Mouse (Mus musculus): ENCODE results near the gene Kif18a. TPM values are rescaled to one million over a fixed set of nuclear protein-coding genes. Genes with fewer than 3 reads are reported as not detected.

The Kif18a gene
- polyA plus RNA-seq, 1 experiment from 2014 or later: 20.7 TPM

DNA sequence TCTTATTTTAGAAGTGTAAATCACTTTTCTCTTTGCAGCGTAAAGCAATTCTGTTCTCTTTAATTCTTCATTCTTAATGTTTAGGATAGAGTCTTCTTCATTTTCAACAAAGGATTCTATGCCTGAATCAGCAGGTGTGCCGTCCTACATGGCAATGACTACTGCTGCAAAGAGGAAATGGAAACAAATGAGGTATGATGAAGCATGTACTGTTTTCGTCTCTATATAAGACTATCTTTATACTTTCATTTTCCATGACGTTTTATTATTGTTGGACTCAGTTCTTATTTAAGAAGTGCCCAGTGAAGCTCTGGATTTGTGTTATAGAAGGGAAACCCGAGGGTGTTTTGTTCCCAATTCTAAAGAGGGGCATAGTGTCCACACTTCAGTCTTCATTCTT is 53.7 kb downstream of the Kif18a start:
- Histone ChIP-seq H3K4me1 (replicated peaks; ENCODE audit: control insufficient read depth, insufficient read depth, low read length) (no peaks in the 10 kb centered on the region), H3K4me3 (ENCODE audit: low read depth, low read length) (no peak overlapping the region), H3K9ac (ENCODE audit: low read length) (no peak overlapping the region), H3K27ac (ENCODE audit: low read depth) (no peak overlapping the region), H3K27me3 (replicated peaks; ENCODE audit: control insufficient read depth, insufficient read depth, low read length) (no peaks in the 10 kb centered on the region), H3K9me3 (ENCODE audit: control insufficient read depth, low read length) (no peaks in the 10 kb centered on the region), H3K36me3 (ENCODE audit: control insufficient read depth, insufficient read depth, low read length) (peaks cover 16% of the 10 kb centered on the region), H3K4me2 (ENCODE audit: low read length) (no peak overlapping the region)
- no peak for ATAC-seq (replicated peaks; ENCODE audit: low FRiP score, low TSS enrichment, low read depth)
- no peak for DNase-seq (ENCODE audit: low spot score)
- 92% methylated on average over 5 of the region's 5 CpGs for WGBS

DNA sequence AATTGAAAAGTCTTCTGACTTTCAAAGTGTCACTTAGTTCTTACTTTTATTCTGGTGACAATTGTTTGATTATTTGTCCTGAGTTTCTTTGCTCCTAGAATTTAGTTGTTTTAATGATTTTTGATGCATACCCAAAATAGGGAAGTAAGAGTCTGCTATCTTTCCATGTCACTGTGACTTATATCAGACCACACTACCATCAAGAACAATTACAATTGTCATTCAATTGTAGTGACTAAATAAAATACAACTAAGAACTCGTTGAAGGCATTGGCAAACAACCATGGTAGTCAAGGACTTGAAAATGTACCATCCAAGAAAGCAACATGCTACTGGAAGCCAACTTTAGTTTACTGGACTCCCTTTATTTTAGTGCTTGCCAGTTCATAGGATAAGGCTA is 55.2 kb downstream of the Kif18a start:
- WGBS: 91% methylated on average over 1 of the region's 1 CpGs
- Histone ChIP-seq H3K4me1 (replicated peaks; ENCODE audit: control insufficient read depth, insufficient read depth, low read length) (no peaks in the 10 kb centered on the region), H3K4me3 (ENCODE audit: low read depth, low read length) (no peak overlapping the region), H3K36me3 (ENCODE audit: control insufficient read depth, insufficient read depth, low read length) (peaks cover 16% of the 10 kb centered on the region), H3K4me2 (ENCODE audit: low read length) (no peak overlapping the region), H3K9ac (ENCODE audit: low read length) (no peak overlapping the region), H3K27ac (ENCODE audit: low read depth) (no peak overlapping the region), H3K27me3 (replicated peaks; ENCODE audit: control insufficient read depth, insufficient read depth, low read length) (no peaks in the 10 kb centered on the region), H3K9me3 (ENCODE audit: control insufficient read depth, low read length) (no peaks in the 10 kb centered on the region)
- ATAC-seq (replicated peaks; ENCODE audit: low FRiP score, low TSS enrichment, low read depth) (no peak), DNase-seq (ENCODE audit: low spot score) (no peak)

DNA sequence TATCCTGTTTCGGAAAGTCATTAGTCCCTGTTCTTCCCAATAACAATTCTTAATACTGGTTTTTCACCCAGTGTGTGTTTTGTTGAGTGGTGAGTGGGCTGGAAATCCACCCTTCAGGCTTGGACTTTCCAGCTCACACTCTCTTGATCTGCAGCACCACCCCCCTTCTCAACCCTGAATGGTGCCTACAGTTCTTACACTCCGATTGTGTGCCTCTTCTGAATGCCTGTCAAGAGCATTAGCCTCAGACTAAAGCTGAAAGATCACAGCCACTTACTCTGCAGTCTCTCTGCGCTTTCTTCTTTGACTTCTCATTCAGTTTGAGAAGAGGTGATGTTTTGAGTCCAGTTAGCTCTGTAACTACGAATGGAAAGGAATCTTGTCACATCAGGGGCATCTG is 64.8 kb downstream of the Kif18a start:
- ATAC-seq (replicated peaks; ENCODE audit: low FRiP score, low TSS enrichment, low read depth) (no peak), DNase-seq (ENCODE audit: low spot score) (no peak)
- Histone ChIP-seq H3K36me3 (ENCODE audit: control insufficient read depth, insufficient read depth, low read length) (no peaks in the 10 kb centered on the region; the same call in 1 of the 2 replicates), H3K9me3 (ENCODE audit: control insufficient read depth, low read length) (no peaks in the 10 kb centered on the region), H3K4me3 (ENCODE audit: low read depth, low read length) (no peak overlapping the region), H3K27ac (ENCODE audit: low read depth) (no peak overlapping the region), H3K4me1 (replicated peaks; ENCODE audit: control insufficient read depth, insufficient read depth, low read length) (no peaks in the 10 kb centered on the region), H3K27me3 (replicated peaks; ENCODE audit: control insufficient read depth, insufficient read depth, low read length) (no peaks in the 10 kb centered on the region), H3K9ac (ENCODE audit: low read length) (no peak overlapping the region), H3K4me2 (ENCODE audit: low read length) (no peak overlapping the region)
- 88% methylated on average over 4 of the region's 4 CpGs for whole genome bisulfite sequencing

DNA sequence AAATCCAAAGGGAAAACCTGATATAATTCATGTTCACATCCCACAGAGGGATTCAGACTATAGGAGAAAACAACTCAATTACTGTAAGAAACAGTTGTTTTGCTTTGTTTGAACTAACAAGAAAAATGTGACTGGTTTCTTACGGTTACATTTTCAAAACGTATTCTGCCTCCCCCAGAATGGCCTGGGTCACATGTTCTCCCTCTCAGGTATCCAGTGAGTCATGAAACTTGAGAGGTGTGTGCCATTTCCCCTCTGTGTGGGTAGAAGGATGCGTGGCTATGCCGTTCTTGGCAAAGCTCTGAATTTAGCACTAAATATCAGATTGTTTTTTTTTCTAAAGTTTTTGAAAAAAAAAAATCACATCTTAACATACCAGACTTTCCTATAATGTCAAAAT is 68.2 kb downstream of the Kif18a start:
- WGBS: 67% methylated on average over 4 of the region's 4 CpGs

DNA sequence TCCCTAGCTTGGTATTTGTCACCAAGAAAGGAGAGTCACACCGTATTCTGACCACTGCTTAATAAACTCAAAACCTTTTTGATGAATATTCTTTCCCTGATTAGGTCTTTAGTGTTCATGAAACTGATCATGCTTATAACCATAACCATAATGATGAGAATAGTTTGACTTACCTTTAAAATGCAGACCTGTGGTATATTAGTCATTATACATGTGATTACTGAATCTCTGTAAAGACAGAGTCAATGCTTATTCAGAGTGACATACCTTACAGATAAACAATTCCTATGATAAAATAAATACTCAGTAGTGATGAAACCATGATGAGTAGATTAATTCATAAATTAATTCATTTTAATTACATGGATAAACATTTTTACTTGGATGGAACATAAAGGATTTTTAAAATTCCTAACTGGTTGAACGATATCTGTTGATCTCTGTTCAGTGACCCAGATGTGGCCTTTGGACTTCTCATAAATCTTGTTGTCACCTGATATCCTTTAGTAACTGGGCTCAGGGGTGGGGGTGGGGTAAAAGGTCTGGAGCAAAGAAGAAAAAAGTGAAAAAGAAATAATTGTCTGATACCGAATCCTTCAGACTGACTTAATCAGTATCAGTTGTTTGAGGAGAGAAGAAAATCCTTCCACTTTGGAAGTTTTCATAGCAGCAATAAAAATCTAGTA is 78.1 kb downstream of the Kif18a start:
- Histone ChIP-seq H3K9me3 (ENCODE audit: control insufficient read depth, low read length) (no peaks in the 10 kb centered on the region), H3K9ac (ENCODE audit: low read length) (no peak overlapping the region), H3K36me3 (ENCODE audit: control insufficient read depth, insufficient read depth, low read length) (no peaks in the 10 kb centered on the region), H3K27ac (ENCODE audit: low read depth) (no peak overlapping the region), H3K4me3 (ENCODE audit: low read depth, low read length) (no peak overlapping the region), H3K4me2 (ENCODE audit: low read length) (no peak overlapping the region), H3K4me1 (replicated peaks; ENCODE audit: control insufficient read depth, insufficient read depth, low read length) (no peaks in the 10 kb centered on the region), H3K27me3 (replicated peaks; ENCODE audit: control insufficient read depth, insufficient read depth, low read length) (no peaks in the 10 kb centered on the region)
- 33% methylated on average over 3 of the region's 3 CpGs for WGBS
- ATAC-seq (replicated peaks; ENCODE audit: low FRiP score, low TSS enrichment, low read depth) (no peak; the same call in 1 of the 2 replicates), DNase-seq (ENCODE audit: low spot score) (no peak)

More for the DNA sequence above, 68.2 kb downstream of the Kif18a start:
- Histone ChIP-seq H3K27ac (ENCODE audit: low read depth) (no peak overlapping the region), H3K4me1 (replicated peaks; ENCODE audit: control insufficient read depth, insufficient read depth, low read length) (no peaks in the 10 kb centered on the region), H3K9ac (ENCODE audit: low read length) (no peak overlapping the region), H3K36me3 (ENCODE audit: control insufficient read depth, insufficient read depth, low read length) (no peaks in the 10 kb centered on the region), H3K4me2 (ENCODE audit: low read length) (no peak overlapping the region), H3K4me3 (ENCODE audit: low read depth, low read length) (no peak overlapping the region), H3K9me3 (ENCODE audit: control insufficient read depth, low read length) (no peaks in the 10 kb centered on the region), H3K27me3 (replicated peaks; ENCODE audit: control insufficient read depth, insufficient read depth, low read length) (no peaks in the 10 kb centered on the region)
- ATAC-seq (replicated peaks; ENCODE audit: low FRiP score, low TSS enrichment, low read depth) (no peak), DNase-seq (ENCODE audit: low spot score) (no peak)

DNA sequence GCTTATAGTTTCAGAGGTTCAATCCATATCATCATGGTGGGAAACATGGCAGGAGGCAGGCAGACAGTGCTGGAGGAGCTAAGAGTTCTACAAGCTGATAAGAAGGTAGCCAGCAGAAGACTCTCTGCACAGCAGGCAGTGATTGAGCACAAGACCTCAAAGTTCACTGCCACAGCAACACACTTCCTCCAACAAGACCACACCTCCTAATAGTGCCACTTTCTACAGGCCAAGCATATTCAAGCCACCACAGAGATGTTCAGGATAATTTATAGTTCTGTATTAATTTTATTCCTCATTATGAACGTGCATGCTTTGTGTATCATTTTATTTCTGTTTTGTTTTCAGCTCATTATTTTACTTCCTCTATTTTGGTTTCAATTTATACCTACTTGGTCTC is 85.4 kb downstream of the Kif18a start:
- H3K27ac ChIP-seq (ENCODE audit: low read depth): no peak overlapping the region
- no peak overlapping the region for H3K4me3 ChIP-seq (ENCODE audit: low read depth, low read length)
- ATAC-seq (replicated peaks; ENCODE audit: low FRiP score, low TSS enrichment, low read depth) (no peak), DNase-seq (ENCODE audit: low spot score) (no peak)
- no peak overlapping the region for H3K4me2 ChIP-seq (ENCODE audit: low read length)
- 81% methylated on average over 1 of the region's 1 CpGs for WGBS
- no peaks in the 10 kb centered on the region for H3K27me3 ChIP-seq (replicated peaks; ENCODE audit: control insufficient read depth, insufficient read depth, low read length)
- H3K9ac ChIP-seq (ENCODE audit: low read length): no peak overlapping the region
- no peaks in the 10 kb centered on the region for H3K4me1 ChIP-seq (replicated peaks; ENCODE audit: control insufficient read depth, insufficient read depth, low read length)
- H3K36me3 ChIP-seq (ENCODE audit: control insufficient read depth, insufficient read depth, low read length): no peaks in the 10 kb centered on the region
- H3K9me3 ChIP-seq (ENCODE audit: control insufficient read depth, low read length): no peaks in the 10 kb centered on the region

DNA sequence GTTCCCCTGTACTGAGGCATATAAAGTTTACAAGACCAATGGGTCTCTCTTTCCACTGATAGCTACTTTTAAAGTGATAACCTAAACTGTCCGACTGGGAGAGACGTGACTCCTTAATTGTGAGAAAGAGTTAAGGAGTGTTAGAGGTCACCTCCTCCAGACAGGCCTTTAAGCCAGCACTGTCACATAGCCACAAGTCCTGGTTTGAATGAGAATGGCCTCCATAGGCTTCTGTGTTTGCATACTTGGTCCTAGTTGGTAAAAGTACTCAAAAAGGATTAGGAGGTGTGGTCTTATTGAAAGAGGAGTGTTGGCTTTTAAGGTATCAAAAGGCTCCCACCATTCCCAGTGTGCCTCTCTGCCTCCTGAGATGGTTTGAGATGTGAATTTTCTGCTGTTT is 94.3 kb downstream of the Kif18a start:
- H3K4me2 ChIP-seq (ENCODE audit: low read length): no peak overlapping the region
- H3K4me1 ChIP-seq (replicated peaks; ENCODE audit: control insufficient read depth, insufficient read depth, low read length): no peaks in the 10 kb centered on the region
- no peaks in the 10 kb centered on the region for H3K36me3 ChIP-seq (ENCODE audit: control insufficient read depth, insufficient read depth, low read length)
- H3K9me3 ChIP-seq (ENCODE audit: control insufficient read depth, low read length): no peaks in the 10 kb centered on the region
- DNase-seq (ENCODE audit: low spot score) (no peak), ATAC-seq (replicated peaks; ENCODE audit: low FRiP score, low TSS enrichment, low read depth) (no peak)
- H3K4me3 ChIP-seq (ENCODE audit: low read depth, low read length): no peak overlapping the region
- no peak overlapping the region for H3K9ac ChIP-seq (ENCODE audit: low read length)
- H3K27ac ChIP-seq (ENCODE audit: low read depth): no peak overlapping the region
- H3K27me3 ChIP-seq (replicated peaks; ENCODE audit: control insufficient read depth, insufficient read depth, low read length): no peaks in the 10 kb centered on the region
- WGBS: 31% methylated on average over 2 of the region's 2 CpGs

DNA sequence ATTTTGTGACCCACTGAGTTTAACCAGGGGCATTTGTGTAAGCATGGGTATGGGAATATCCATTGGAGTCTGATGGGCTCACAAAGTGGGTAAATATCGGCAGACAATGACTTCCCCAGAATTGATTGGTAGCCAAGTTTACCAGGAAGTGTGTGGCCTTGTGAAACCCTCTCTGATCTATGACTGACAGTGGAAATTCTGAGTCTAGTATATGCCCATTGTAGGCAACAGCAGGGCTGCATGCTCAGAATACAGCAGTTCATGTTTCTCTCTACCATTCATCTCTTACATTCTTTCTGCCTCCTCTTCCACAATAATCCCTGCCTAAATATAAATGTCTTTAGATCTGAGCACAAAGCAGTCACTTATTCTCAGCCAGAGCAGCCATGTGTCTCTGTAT is 103.5 kb downstream of the Kif18a start:
- no peak overlapping the region for H3K4me2 ChIP-seq (ENCODE audit: low read length)
- H3K9ac ChIP-seq (ENCODE audit: low read length): no peak overlapping the region
- WGBS: 74% methylated on average over 1 of the region's 1 CpGs
- no peak overlapping the region for H3K4me3 ChIP-seq (ENCODE audit: low read depth, low read length)
- ATAC-seq (replicated peaks; ENCODE audit: low FRiP score, low TSS enrichment, low read depth) (no peak), DNase-seq (ENCODE audit: low spot score) (no peak)
- no peaks in the 10 kb centered on the region for H3K4me1 ChIP-seq (replicated peaks; ENCODE audit: control insufficient read depth, insufficient read depth, low read length)
- H3K27me3 ChIP-seq (replicated peaks; ENCODE audit: control insufficient read depth, insufficient read depth, low read length): no peaks in the 10 kb centered on the region
- H3K27ac ChIP-seq (ENCODE audit: low read depth): no peak overlapping the region
- no peaks in the 10 kb centered on the region for H3K9me3 ChIP-seq (ENCODE audit: control insufficient read depth, low read length)
- no peaks in the 10 kb centered on the region for H3K36me3 ChIP-seq (ENCODE audit: control insufficient read depth, insufficient read depth, low read length)

DNA sequence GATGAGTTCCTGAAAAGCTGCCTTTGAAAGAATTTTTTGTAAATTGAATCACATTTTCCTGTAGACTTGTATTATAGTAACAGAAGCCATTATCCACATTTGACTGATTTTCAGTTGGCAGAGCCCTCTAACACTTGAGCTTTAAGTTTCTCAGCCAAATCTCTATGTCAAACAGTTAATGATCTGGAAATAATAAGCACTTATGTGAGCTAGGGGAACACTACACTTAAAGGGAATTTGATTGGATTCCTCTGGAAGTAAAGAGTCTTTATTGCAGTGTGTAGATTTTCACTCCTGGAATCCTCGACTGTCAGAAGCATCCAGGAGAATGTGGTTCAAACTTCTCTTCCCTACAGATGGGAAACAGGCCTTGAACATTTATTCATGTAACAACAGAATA is 105.7 kb downstream of the Kif18a start:
- Histone ChIP-seq H3K4me1 (replicated peaks; ENCODE audit: control insufficient read depth, insufficient read depth, low read length) (no peaks in the 10 kb centered on the region), H3K9ac (ENCODE audit: low read length) (no peak overlapping the region), H3K27ac (ENCODE audit: low read depth) (no peak overlapping the region), H3K4me3 (ENCODE audit: low read depth, low read length) (no peak overlapping the region), H3K9me3 (ENCODE audit: control insufficient read depth, low read length) (no peaks in the 10 kb centered on the region), H3K4me2 (ENCODE audit: low read length) (no peak overlapping the region), H3K27me3 (replicated peaks; ENCODE audit: control insufficient read depth, insufficient read depth, low read length) (no peaks in the 10 kb centered on the region), H3K36me3 (ENCODE audit: control insufficient read depth, insufficient read depth, low read length) (no peaks in the 10 kb centered on the region)
- ATAC-seq (replicated peaks; ENCODE audit: low FRiP score, low TSS enrichment, low read depth) (no peak), DNase-seq (ENCODE audit: low spot score) (no peak)
- WGBS: 38% methylated on average over 1 of the region's 1 CpGs
